Mouse (Mus musculus) embryonic facial prominence, embryonic 11.5 days (tissue): ENCODE measurements around the gene Mmp12. TPM values are rescaled to one million over a fixed set of nuclear protein-coding genes. Genes with fewer than 3 reads are reported as not detected.

ENCODE experiments used
- polyA plus RNA-seq: library from polyadenylated mRNA; unstranded; fragments of >200 nt; fragmentation: Nextera tagmentation; extraction: Ambion mirVana; gene quantifications from 2 replicates; pipeline ENCODE4 v1.2.1, GENCODE M21; 2014

Gene Mmp12
- polyA plus RNA-seq, 1 experiment from 2014 or later = not detected

Other genes with a start within 250 kb of the Mmp12 start
- gene Dync2h1, start 159.9 kb upstream of the Mmp12 start, polyA plus RNA-seq = 22.0 and 24.5 TPM in 2 replicates
- gene Dcun1d5, start 159.9 kb upstream of the Mmp12 start, polyA plus RNA-seq = 158 and 161 TPM in 2 replicates
- not detected in 2 replicates for gene Mmp13, start 71.9 kb upstream of the Mmp12 start, polyA plus RNA-seq
- gene Mmp1b, start 43.7 kb downstream of the Mmp12 start, polyA plus RNA-seq = not detected in 2 replicates
- not detected in 2 replicates for gene Mmp3, start 101.4 kb downstream of the Mmp12 start, polyA plus RNA-seq
- not detected in 2 replicates for gene Mmp10, start 158.0 kb downstream of the Mmp12 start, polyA plus RNA-seq
- 0.08 TPM in 1 of 2 replicates, not detected in the other for gene Mmp8, start 214.1 kb downstream of the Mmp12 start, polyA plus RNA-seq
- gene Mmp27, start 227.0 kb downstream of the Mmp12 start, polyA plus RNA-seq = not detected in 2 replicates